Mouse (Mus musculus) c-Kit-negative CD71-positive TER-119-positive erythroid progenitor cells, embryonic 14.5 days (primary cell): Measurements from ENCODE around the gene Fcrlb.
"Not testable (repeated sequence)": the region's sequence is repeated elsewhere in the genome, so short reads cannot be mapped to it uniquely, and the experiment has no call there.

Experiments used
- DNase-seq: peaks from one replicate; pipeline ENCODE4 v3.0.0-alpha.2; 2013; ENCODE audit warnings: low read depth, low spot score

Fcrlb gene

GRCm38 (mm10) chr1:170912891-170913615 lies at the start of gene Fcrlb:
Gene Fcrlb, minus strand, starts transcription at chr1:170912941.
- no peak for DNase-seq

- DNase-seq: no peak
Observed at GRCm38 (mm10) chr1:170962301-170962700, 49.6 kb upstream of the Fcrlb start.

- DNase-seq: no peak
Observed at GRCm38 (mm10) chr1:170961101-170961500, 48.4 kb upstream of the Fcrlb start.

- no peak for DNase-seq
Observed at GRCm38 (mm10) chr1:170959791-170960190, 47.0 kb upstream of the Fcrlb start.

GRCm38 (mm10) chr1:170958225-170958624 lies 45.5 kb upstream of the Fcrlb start:
- DNase-seq: no peak

GRCm38 (mm10) chr1:170953192-170953591 lies 40.5 kb upstream of the Fcrlb start:
- DNase-seq: no peak

- DNase-seq: peak; percentile 9
Observed at GRCm38 (mm10) chr1:170950772-170951171, 38.0 kb upstream of the Fcrlb start.

GRCm38 (mm10) chr1:170944908-170945307 lies 32.2 kb upstream of the Fcrlb start:
- not testable (repeated sequence) for DNase-seq

GRCm38 (mm10) chr1:170944151-170944550 lies 31.4 kb upstream of the Fcrlb start:
- DNase-seq: not testable (repeated sequence)

- DNase-seq: no peak
Observed at GRCm38 (mm10) chr1:170939255-170939654, 26.5 kb upstream of the Fcrlb start.

- DNase-seq: no peak
Observed at GRCm38 (mm10) chr1:170934383-170934782, 21.6 kb upstream of the Fcrlb start.

- no peak for DNase-seq
Observed at GRCm38 (mm10) chr1:170933940-170934339, 21.2 kb upstream of the Fcrlb start.

GRCm38 (mm10) chr1:170933386-170933920 lies 20.7 kb upstream of the Fcrlb start:
- no peak for DNase-seq

GRCm38 (mm10) chr1:170932043-170932442 lies 19.3 kb upstream of the Fcrlb start:
- no peak for DNase-seq

GRCm38 (mm10) chr1:170929245-170929644 lies 16.5 kb upstream of the Fcrlb start:
- no peak for DNase-seq

- DNase-seq: no peak
Observed at GRCm38 (mm10) chr1:170928467-170928866, 15.7 kb upstream of the Fcrlb start.

GRCm38 (mm10) chr1:170927378-170927777 lies 14.6 kb upstream of the Fcrlb start, which contains the start of gene Fcrla:
Gene Fcrla, minus strand, starts transcription at chr1:170927583.
- no peak for DNase-seq

- no peak for DNase-seq
Observed at GRCm38 (mm10) chr1:170926941-170927340, 14.2 kb upstream of the Fcrlb start.

- peak; percentile 12 for DNase-seq
Observed at GRCm38 (mm10) chr1:170924485-170924884, 11.7 kb upstream of the Fcrlb start.

GRCm38 (mm10) chr1:170919308-170919707 lies 6.6 kb upstream of the Fcrlb start:
- DNase-seq: no peak

- DNase-seq: no peak
Observed at GRCm38 (mm10) chr1:170915657-170916056, 2.9 kb upstream of the Fcrlb start.

- DNase-seq: no peak
Observed at GRCm38 (mm10) chr1:170911907-170912660, 657 bp downstream of the Fcrlb start.

- no peak for DNase-seq
Observed at GRCm38 (mm10) chr1:170908341-170908740, 4.4 kb downstream of the Fcrlb start.
